Mouse (Mus musculus): ENCODE results near the gene Strip2. TPM values are rescaled to one million over a fixed set of nuclear protein-coding genes. Genes with fewer than 3 reads are reported as not detected.

Gene Strip2
- total RNA-seq, 2 experiments from 2014 or later = 20.2 to 25.3 TPM

- no peak for DNase-seq
Observed at GRCm38 (mm10) chr6:29930665-29931064, 13.9 kb downstream of the Strip2 start.

GRCm38 (mm10) chr6:29931181-29931580 is 14.4 kb downstream of the Strip2 start:
- DNase-seq = no peak

- DNase-seq = no peak
Observed at GRCm38 (mm10) chr6:29935741-29936140, 18.9 kb downstream of the Strip2 start.

- no peak for DNase-seq
Observed at GRCm38 (mm10) chr6:29940428-29940827, 23.6 kb downstream of the Strip2 start.

GRCm38 (mm10) chr6:29941036-29941435 is 24.2 kb downstream of the Strip2 start:
- no peak for DNase-seq

GRCm38 (mm10) chr6:29944465-29944864 is 27.7 kb downstream of the Strip2 start:
- DNase-seq = no peak

- no peak for DNase-seq
Observed at GRCm38 (mm10) chr6:29946568-29946967, 29.8 kb downstream of the Strip2 start.

GRCm38 (mm10) chr6:29947823-29948222 is 31.0 kb downstream of the Strip2 start:
- no peak for DNase-seq

- no peak for DNase-seq
Observed at GRCm38 (mm10) chr6:29956749-29957148, 39.9 kb downstream of the Strip2 start.

GRCm38 (mm10) chr6:29958669-29959068 is 41.9 kb downstream of the Strip2 start:
- DNase-seq = no peak

GRCm38 (mm10) chr6:29961081-29961480 is 44.3 kb downstream of the Strip2 start:
- peak; percentile 20 to 24 for DNase-seq

- no peak for DNase-seq
Observed at GRCm38 (mm10) chr6:29967917-29968316, 51.1 kb downstream of the Strip2 start.

GRCm38 (mm10) chr6:29973341-29973740 is 56.5 kb downstream of the Strip2 start:
- no peak for DNase-seq

GRCm38 (mm10) chr6:29974836-29975235 is 58.0 kb downstream of the Strip2 start:
- no peak for DNase-seq

GRCm38 (mm10) chr6:29980461-29980860 is 63.6 kb downstream of the Strip2 start:
- DNase-seq = no peak

GRCm38 (mm10) chr6:29981797-29982196 is 65.0 kb downstream of the Strip2 start:
- no peak for DNase-seq

- DNase-seq = peak; percentile 38 to 48
Observed at GRCm38 (mm10) chr6:29985058-29985498, 68.3 kb downstream of the Strip2 start.

GRCm38 (mm10) chr6:29985504-29985903 is 68.7 kb downstream of the Strip2 start:
- no peak for DNase-seq

GRCm38 (mm10) chr6:29985986-29986385 is 69.2 kb downstream of the Strip2 start:
- DNase-seq = no peak

GRCm38 (mm10) chr6:29987246-29987645 is 70.4 kb downstream of the Strip2 start:
- no peak for DNase-seq

GRCm38 (mm10) chr6:29998140-29998539 is 81.3 kb downstream of the Strip2 start:
- DNase-seq = no peak

GRCm38 (mm10) chr6:29998771-29999170 is 82.0 kb downstream of the Strip2 start:
- DNase-seq = no peak

GRCm38 (mm10) chr6:30002628-30003027 is 85.8 kb downstream of the Strip2 start:
- DNase-seq = no peak

- DNase-seq = no peak
Observed at GRCm38 (mm10) chr6:30005851-30006250, 89.0 kb downstream of the Strip2 start.

- DNase-seq = no peak
Observed at GRCm38 (mm10) chr6:30009204-30009603, 92.4 kb downstream of the Strip2 start.
